Mouse (Mus musculus) spleen, adult 18-20 months (tissue): ENCODE results near the gene Ttc23l.
A peak's percentile ranks its signal among the peaks of the same experiment; 100 is the strongest.
"Not testable (repeated sequence)": the region's sequence is repeated elsewhere in the genome, so short reads cannot be mapped to it uniquely, and the experiment has no call there.

Source experiments
- DNase-seq, 2 experiments: peaks; one replicate each; pipeline ENCODE4 v3.0.0; 2022; ENCODE audit warnings: mixed read lengths in 2 of 2

Ttc23l gene

GRCm38 (mm10) chr15:10558465-10558864 is at the start of gene Ttc23l:
Ttc23l (minus strand) TSS chr15:10558668.
- no peak for DNase-seq

GRCm38 (mm10) chr15:10599413-10599812 is 40.9 kb upstream of the Ttc23l start:
- DNase-seq: no peak

- DNase-seq: no peak
Measured at GRCm38 (mm10) chr15:10598259-10599225, 40.1 kb upstream of the Ttc23l start.

- DNase-seq: no peak
Measured at GRCm38 (mm10) chr15:10596871-10597270, 38.4 kb upstream of the Ttc23l start.

- no peak for DNase-seq
Measured at GRCm38 (mm10) chr15:10595408-10595807, 36.9 kb upstream of the Ttc23l start.

GRCm38 (mm10) chr15:10594910-10595309 is 36.4 kb upstream of the Ttc23l start:
- DNase-seq: no peak

- no peak for DNase-seq
Measured at GRCm38 (mm10) chr15:10593094-10593493, 34.6 kb upstream of the Ttc23l start.

GRCm38 (mm10) chr15:10586565-10586964 is 28.1 kb upstream of the Ttc23l start:
- no peak for DNase-seq

GRCm38 (mm10) chr15:10584359-10585187 is 26.1 kb upstream of the Ttc23l start:
- no peak for DNase-seq

GRCm38 (mm10) chr15:10583408-10583807 is 24.9 kb upstream of the Ttc23l start:
- DNase-seq: peak; percentile 18 to 40

- DNase-seq: no peak
Measured at GRCm38 (mm10) chr15:10579159-10579558, 20.7 kb upstream of the Ttc23l start.

- no peak for DNase-seq
Measured at GRCm38 (mm10) chr15:10566486-10566885, 8.0 kb upstream of the Ttc23l start.

DNA sequence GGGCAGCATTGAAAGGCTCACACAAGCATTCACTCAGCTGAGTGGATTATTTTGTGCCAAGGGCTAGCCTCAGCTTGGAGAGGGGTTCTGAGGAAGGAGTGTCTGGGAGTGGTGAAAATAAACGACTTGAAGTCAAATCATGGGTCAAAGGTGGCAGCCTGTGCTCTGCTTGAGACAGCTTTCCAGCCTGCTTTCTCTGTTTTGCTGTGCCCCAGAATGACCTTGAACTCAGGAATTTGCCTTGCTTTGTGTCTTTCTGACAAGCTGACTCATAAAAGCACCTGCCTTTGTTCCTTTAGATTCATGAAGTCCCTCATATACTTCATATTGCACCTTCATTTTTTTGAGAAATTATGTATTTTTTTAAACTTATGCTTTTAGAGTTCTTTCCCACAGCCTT is 5.7 kb upstream of the Ttc23l start:
- DNase-seq: no peak

GRCm38 (mm10) chr15:10562281-10562680 is 3.8 kb upstream of the Ttc23l start:
- DNase-seq: no peak

DNA sequence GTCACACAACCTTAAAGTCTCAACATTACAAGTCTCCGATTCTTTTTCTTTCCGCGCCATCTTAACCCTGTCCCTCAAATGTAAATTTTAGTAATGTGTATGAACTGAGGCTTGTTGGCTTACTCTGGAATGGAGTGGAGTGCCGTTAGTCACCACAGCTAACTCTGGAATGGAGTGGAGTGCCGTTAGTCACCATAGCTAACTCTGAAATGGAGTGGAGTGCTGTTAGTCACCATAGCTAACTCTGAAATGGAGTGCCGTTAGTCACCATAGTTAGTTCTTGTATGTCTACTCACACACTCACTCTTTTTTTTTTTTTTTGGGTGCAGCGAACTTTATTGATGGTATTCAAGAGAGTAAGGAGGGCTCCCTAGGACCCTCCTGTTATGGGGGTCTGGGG is 1.5 kb upstream of the Ttc23l start:
- no peak for DNase-seq

DNA sequence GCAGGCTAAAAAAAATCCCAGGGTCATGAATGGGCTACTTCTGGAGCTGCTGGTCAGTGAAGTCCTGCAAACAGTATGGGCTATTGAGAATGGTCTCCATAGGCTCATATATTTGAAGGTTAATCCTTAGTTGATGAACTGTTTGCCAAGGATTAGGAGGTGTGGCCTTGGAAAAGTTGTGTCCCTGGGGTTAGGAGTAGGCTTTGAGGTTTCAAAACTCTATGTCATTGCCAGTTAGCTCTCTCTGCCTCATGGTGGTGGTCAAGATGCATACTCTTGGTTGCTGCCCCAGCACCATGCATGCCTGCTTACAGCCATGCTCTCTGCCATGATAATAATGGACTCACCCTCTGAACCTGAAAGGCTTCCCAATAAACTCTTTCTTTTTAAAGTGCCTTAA is 4.1 kb downstream of the Ttc23l start:
- no peak for DNase-seq

DNA sequence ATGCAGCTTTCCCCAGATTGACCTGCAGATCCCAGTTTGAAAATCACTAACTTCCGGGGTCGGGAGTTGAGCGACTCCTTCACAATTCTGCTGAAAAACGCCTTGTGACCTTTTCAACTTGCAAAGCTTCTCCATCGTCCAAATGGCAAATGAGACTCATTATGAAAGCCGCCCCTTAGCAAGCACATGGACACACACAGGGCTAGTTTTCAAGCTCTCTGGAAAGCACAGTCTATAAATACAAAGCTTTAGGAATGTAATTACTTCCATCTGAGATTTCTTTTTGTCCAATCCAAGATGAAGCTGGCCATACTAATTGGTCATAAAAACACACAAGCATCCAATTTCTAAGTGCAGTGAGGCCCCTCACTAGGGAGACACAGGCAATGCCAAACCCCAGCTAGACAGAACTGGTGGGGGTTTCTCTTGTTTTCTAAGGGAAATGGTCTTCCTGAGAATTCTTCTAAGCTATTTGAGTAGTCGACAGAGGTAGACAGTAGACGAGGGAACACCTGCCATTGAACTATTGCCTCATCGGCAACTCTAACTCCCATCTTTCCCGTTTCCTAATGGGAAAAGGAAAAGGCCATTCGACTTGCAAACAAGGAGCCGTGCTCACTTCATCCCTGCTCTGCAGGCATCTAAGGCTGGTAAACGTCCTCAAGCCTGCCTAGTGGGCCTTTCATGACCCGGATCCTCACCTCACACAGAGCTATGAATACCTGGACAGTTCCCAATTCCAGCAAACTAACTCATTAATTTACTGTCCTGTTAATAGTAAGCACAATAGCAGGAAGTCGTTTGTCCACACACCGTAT is 18.0 kb downstream of the Ttc23l start:
- no peak for DNase-seq

DNA sequence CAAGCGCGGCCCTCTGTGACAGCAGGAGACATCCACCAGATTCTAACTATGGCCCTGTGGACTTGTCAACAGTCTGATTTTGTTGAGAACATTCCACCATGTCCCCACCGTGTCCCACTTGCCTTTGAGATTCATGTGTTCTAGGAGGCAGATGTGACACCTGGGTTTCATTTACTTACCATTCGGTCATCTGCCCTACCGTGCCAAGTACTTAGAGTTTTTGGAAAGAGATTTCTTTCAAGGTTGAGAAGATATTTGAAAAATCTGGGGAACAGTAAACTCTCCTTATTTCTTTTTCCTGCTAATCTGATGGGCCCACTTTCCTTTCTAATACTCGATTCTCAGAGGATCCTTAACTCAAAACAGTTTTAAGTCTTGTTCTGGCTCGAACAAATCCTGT is 22.5 kb downstream of the Ttc23l start:
- no peak for DNase-seq

- DNase-seq: no peak
Measured at GRCm38 (mm10) chr15:10534591-10534990, 23.9 kb downstream of the Ttc23l start.

DNA sequence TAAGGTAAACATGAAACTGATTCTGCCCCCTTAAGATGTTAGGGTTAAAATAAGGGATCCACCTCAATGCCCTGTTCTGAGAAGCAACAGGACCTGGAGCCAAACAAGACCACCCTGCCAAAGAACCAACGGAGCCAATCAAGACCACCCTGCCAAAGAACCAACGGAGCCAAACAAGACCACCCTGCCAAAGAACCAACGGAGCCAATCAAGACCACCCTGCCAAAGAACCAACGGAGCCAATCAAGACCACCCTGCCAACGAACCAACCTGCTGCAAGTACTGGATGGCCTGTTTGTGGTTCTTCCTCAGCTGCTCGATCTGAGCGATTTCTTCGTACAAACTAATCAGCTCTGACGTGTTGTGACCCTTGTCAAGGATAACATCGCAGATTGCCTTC is 25.1 kb downstream of the Ttc23l start:
- not testable (repeated sequence) for DNase-seq

- DNase-seq: no peak
Measured at GRCm38 (mm10) chr15:10531352-10531751, 27.1 kb downstream of the Ttc23l start.

GRCm38 (mm10) chr15:10525896-10526295 is 32.6 kb downstream of the Ttc23l start:
- DNase-seq: no peak

DNA sequence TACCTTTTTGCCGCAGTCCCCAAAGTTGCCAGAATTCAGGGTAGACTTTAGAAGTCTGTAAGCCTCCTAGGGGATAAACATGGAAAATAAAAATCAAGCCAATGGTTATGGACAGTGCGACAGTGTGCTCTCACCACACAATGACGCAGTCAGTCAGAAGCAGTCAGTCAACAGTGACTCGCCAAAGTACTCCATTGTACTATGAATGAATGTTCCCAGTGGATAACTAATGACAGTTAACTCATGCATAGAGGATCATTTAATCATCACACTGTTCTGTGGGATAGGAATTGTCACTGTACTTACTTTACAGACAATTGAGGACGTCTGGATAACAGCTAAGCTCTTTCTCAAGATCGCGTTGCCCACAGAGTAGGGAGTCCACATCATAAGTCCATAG is 43.3 kb downstream of the Ttc23l start:
- DNase-seq: no peak
